Comparison of ENCODE assay signal across 9 mouse cellular contexts in the genomic region with DNA sequence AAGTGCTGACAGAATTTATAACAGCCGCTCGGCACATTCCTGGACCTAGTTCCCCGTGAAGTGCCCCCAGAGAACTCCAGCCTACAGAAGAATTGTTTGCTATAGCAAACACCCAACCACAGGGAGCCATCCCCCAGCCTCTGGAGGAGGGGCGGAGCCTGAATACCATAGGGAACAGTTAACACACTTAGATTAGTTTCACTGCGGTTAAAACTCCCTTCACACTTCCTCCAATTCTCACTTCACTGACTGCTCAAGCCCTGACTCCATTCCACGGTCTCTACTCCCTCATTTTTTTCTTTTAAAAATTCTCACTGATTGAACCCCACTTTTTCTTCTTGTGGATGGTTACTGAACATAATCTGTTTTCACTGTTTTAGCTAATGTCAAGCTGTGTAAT. TPM values are rescaled to one million over a fixed set of nuclear protein-coding genes. Genes with fewer than 3 reads are reported as not detected.
DNase-seq lines count a peak whose midpoint lies in the region; ATAC-seq and TF ChIP-seq lines count a peak whose summit lies in the region.
"Had no signal": no experiment of that assay in that cellular context is flagged by ENCODE, and none has a peak within 500 bp of the region (broad histone marks: within the 10 kb centered on the region; RNA-seq: fewer than 3 reads in every experiment).

No protein-coding gene starts in this region.

- H3K27ac ChIP-seq in limb, embryonic 13.5 days: no peak overlapping the region
- H3K27ac ChIP-seq: midbrain, embryonic 12.5 days had no signal

- WGBS in limb, embryonic 13.5 days: 5% methylated on average over 6 of the region's 6 CpGs

- H3K9me3 ChIP-seq in G1E (replicated peaks): no peaks in the 10 kb centered on the region
- no peaks in the 10 kb centered on the region for H3K9me3 ChIP-seq in limb, embryonic 13.5 days
- H3K9me3 ChIP-seq: midbrain, embryonic 12.5 days had no signal

- H3K4me1 ChIP-seq in G1E (ENCODE audit: insufficient read depth, low read depth, low read length): peaks cover 44% of the 10 kb centered on the region
- peaks cover 42% of the 10 kb centered on the region for H3K4me1 ChIP-seq in limb, embryonic 13.5 days

- peak overlapping the region; percentile 32 for H3K4me2 ChIP-seq in limb, embryonic 13.5 days (replicated peaks)
- H3K4me2 ChIP-seq: midbrain, embryonic 12.5 days had no signal

- H3K9ac ChIP-seq in limb, embryonic 13.5 days: peak overlapping the region; percentile 6; the same call in 1 of the 2 replicates
- H3K9ac ChIP-seq: midbrain, embryonic 12.5 days had no signal

- DNase-seq in G1E (ENCODE audit: low spot score): no peak
- DNase-seq in embryo, embryonic 10 days (ENCODE audit: low spot score): peak; percentile 43
- DNase-seq in mesoderm, embryonic 11.5 days (ENCODE audit: low read depth, low spot score): peak; percentile 52
- DNase-seq in layer of hippocampus, adult 11-12 months (ENCODE audit: low spot score): no peak
- no peak for DNase-seq in cerebellum, postnatal 25 days
- DNase-seq in cerebellum, postnatal 4 days (ENCODE audit: low spot score in 2 of 2): no peak
- no peak for DNase-seq in gastrocnemius, postnatal 36 days

- peak; percentile 41 for ATAC-seq in G1E (ENCODE audit: extremely low read depth, insufficient number of reproducible peaks, low FRiP score, poor library complexity, severe bottlenecking)
- ATAC-seq in limb, embryonic 13.5 days (ENCODE audit: low FRiP score, low read depth): no peak

- peaks cover 8% of the 10 kb centered on the region for H3K36me3 ChIP-seq in G1E (replicated peaks)
- no peaks in the 10 kb centered on the region for H3K36me3 ChIP-seq in limb, embryonic 13.5 days
- H3K36me3 ChIP-seq: midbrain, embryonic 12.5 days had no signal

- intact Hi-C loops in gastrocnemius, postnatal 36 days (cut with DNase I): loop anchor here (2.0 kb wide), 1 partner anchor 38 kb away; no protein-coding TSS in a partner anchor

- no peak for TF ChIP-seq CTCF in G1E (IDR thresholded peaks at IDR 0.05; ENCODE audit: low read depth, low read length)

- H3K4me3 ChIP-seq in G1E (ENCODE audit: low read depth, low read length): no peak overlapping the region
- H3K4me3 ChIP-seq in limb, embryonic 13.5 days: no peak overlapping the region
- H3K4me3 ChIP-seq: midbrain, embryonic 12.5 days had no signal

- peaks cover 15% of the 10 kb centered on the region for H3K27me3 ChIP-seq in G1E (ENCODE audit: insufficient read depth, low read length)
- peaks cover 28% of the 10 kb centered on the region for H3K27me3 ChIP-seq in limb, embryonic 13.5 days

RNA-seq across cellular contexts. Expression of gene Stn1, which starts 1.5 kb away (rescaled TPM):
- total RNA-seq in G1E (2014; fragmentation: Nextera tagmentation) (19.7 and 28.5 TPM in 2 replicates), G1E (2017) (26.9 and 36.6 TPM in 2 replicates)
- polyA plus RNA-seq in G1E (2012): 7.5 and 7.7 TPM in 2 replicates
- 55.5 and 58.0 TPM in 2 replicates for polyA plus RNA-seq in limb, embryonic 13.5 days (2015; fragmentation: Nextera tagmentation; extraction: Ambion mirVana)
- total RNA-seq in gastrocnemius, postnatal 36 days (2021): 1 to 10 TPM; 5.1 TPM

RNA-seq across cellular contexts. Expression of gene Slk, which starts 40.7 kb away (rescaled TPM):
- total RNA-seq in G1E (2014; fragmentation: Nextera tagmentation) (112 and 116 TPM in 2 replicates), G1E (2017) (111 and 128 TPM in 2 replicates)
- polyA plus RNA-seq in G1E (2012): 18.5 and 20.0 TPM in 2 replicates
- 9.2 and 10.6 TPM in 2 replicates for polyA plus RNA-seq in limb, embryonic 13.5 days (2015; fragmentation: Nextera tagmentation; extraction: Ambion mirVana)
- total RNA-seq in gastrocnemius, postnatal 36 days (2021): 10 to 100 TPM; 24.1 to 28.5 TPM

Comparison
In these comparisons a context has a peak if more than half of its experiments do, and no peak if none do; other contexts are left out.
1. DNase-seq: peak in embryo, embryonic 10 days (single experiment) and mesoderm, embryonic 11.5 days (single experiment); none in G1E (single experiment), layer of hippocampus, adult 11-12 months (single experiment), cerebellum, postnatal 25 days (0 of 2), cerebellum, postnatal 4 days (0 of 2) and gastrocnemius, postnatal 36 days (0 of 2).